Mouse (Mus musculus): ENCODE measurements at regions not wholly inside any gene's neighbourhood (a gene's known extent, or its start where the extent isn't known, plus 50 kb on each side); places are given as distances from the start of the nearest gene placed in this dataset.

DNA sequence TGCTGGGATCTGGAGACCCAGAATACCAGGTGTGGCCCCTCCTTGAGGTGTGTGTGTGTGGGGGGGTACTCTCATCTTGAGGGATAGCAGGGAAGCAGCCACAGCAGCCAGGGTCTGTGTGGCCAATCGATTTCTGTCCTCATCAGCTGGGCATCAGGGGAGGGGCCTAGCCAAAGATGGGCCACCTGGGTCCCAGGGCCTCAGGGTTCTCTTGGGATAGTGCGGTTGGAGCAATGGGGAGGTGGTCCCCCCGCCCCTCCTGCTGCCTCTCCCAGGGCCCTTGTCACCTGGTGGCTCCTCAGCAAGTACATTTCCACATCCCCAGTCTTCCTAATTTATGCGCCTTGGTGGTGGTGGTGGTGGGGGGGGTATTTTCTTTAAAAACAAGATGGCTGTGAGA lies 55.4 kb downstream of the Uncx start:
- peak; percentile 43 for DNase-seq (ENCODE audit: extremely low spot score)

DNA sequence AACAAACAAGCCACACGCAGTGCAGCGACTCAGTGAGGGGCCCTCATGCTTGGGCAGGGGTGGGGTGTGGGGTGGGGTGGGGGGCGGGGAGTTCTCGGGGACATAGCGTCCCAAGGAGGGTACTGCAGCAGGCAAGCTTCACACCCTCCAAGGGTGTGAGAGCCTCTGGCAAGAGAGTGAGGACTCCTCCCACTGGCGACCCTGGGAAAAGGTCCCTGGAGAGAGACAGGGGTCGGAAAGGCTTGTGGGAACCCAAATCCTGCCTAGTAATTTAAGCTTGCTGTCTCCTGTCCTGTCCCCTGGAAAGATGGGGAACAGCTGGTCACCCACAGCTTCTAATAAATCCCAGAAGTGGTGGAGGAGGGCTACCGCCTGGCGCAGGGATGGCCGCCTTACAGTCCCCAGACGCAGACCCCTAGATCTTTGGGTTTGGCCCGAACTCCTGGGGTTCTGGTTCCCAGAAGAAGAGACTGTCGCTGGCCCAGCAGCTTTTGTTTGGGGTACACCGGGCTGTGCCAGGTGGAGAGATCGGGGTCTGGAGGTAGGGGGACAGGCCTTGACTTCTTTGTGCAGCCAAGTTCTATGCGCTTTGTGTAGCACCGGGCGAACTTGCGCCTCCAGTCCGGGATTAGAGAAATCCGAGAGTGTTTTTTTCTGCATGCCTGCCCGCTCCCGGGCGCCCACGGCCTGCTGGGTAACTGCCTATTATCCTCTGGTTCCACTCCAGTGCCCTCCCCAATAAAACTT lies 56.1 kb downstream of the Uncx start:
- peak; percentile 73 for DNase-seq (ENCODE audit: extremely low spot score)

- DNase-seq (ENCODE audit: extremely low spot score) = no peak
Measured at GRCm38 (mm10) chr5:139600213-139600612, 56.9 kb downstream of the Uncx start.

DNA sequence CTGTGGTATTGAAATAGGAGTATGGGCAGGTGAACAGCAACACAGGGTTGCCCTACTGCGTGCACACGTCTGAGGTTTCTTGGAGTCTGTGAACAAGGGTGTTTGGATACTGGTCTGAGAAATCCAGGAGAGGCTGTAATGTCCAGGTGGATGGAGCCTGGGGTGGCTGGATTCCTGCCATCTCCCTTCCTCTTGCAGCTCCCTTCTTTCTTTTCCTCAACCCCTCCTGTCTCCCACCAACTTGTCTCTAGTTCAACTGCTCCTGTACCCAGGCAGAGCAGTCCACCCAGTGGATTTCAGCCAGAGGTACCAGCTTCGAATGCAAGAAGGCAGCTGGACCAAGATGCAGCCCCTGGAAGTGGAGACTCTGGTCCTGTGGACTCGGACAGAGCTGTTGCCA lies 59.6 kb downstream of the Uncx start:
- DNase-seq (ENCODE audit: extremely low spot score) = no peak

- DNase-seq (ENCODE audit: extremely low spot score) = peak; percentile 58
Measured at GRCm38 (mm10) chr5:139603535-139603934, 60.2 kb downstream of the Uncx start.

GRCm38 (mm10) chr5:139604327-139604726 lies 61.0 kb downstream of the Uncx start:
- no peak for DNase-seq (ENCODE audit: extremely low spot score)

DNA sequence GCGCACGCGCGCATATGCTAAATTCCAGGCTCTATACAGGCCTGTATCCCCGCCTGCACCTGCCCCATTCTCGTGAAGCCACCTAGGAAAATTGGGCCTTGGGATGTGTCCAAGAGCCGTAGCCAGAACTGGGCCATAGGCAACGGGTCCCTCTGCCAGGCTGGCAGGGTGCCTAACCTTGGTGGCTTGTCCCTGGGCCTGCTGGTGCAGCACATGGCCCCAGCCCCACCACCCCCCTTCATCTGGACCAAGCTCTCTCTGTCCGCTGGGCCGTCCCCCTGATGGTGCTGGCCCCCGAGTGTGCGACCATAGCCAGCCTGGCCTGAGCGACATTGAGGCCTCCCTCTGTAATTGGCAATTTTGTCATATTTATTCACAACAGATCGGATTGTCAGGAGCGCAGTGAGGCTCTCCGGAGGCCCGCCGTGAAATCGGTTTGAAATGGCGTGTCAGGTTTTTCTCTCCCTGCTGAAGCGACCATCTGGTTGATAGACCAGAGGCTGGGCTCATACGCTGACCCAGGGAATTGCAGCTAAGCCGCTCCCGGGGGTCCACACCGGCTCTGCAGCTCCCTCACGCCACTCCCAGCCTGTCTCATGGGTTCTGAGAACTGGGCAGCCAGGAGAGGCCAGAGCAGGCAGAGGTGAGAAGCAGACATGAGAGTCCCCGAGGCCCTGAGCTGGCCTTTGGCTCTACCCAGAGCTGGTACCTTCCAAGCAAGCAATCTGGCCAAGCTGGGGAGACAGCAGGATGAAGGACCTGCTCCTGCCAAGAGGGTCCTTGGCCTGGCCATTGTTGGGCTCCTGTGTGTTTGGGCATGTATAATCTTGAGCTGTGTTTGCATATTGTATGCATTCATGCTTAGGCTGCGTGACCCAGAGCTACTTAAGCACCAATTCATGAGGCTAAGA lies 67.6 kb downstream of the Uncx start:
- DNase-seq (ENCODE audit: extremely low spot score) = no peak

DNA sequence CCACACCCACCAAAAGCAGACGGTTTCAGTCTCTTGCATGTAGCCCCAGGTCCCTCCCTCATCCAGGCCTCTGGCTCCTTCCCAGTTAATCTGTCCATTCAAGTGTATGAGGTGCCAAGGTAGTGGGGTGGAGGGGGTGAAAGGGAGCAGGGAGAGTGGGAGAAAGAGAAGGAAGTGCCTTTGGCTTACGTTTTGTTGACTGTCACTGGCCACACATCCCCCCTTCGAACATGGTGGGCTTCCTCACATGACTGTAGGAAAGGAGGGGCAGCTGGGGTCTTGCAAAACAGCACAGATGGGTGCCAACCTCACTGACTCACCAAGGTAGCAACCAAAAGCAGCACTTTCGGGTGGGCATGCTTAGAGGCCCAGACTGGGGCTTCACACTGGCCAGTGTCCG lies 68.9 kb downstream of the Uncx start:
- no peak for DNase-seq (ENCODE audit: extremely low spot score)

DNA sequence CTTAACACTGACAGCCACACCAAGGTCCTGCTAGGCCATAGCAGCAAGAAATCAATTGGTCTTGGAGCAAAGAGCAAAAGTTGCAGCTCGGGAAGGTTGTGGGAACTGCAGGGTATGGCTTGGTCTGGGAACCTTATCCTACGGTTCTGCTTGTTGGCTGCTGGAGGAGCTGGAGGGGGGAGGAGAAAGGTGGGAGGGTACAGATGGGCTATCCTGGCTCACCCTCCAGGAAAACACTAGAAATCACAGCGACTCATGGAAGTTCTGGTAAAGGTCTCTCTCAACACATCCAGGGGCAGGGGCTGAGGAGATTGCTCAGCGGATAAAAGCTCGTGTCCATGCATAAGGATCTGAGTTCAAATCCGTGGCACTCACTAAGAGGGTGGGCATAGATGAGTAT lies 69.4 kb downstream of the Uncx start:
- no peak for DNase-seq (ENCODE audit: extremely low spot score)

GRCm38 (mm10) chr5:139613601-139614000 lies 70.3 kb downstream of the Uncx start:
- DNase-seq (ENCODE audit: extremely low spot score) = no peak

GRCm38 (mm10) chr5:139619301-139620161 lies 76.2 kb downstream of the Uncx start:
- DNase-seq (ENCODE audit: extremely low spot score) = peak; percentile 51

DNA sequence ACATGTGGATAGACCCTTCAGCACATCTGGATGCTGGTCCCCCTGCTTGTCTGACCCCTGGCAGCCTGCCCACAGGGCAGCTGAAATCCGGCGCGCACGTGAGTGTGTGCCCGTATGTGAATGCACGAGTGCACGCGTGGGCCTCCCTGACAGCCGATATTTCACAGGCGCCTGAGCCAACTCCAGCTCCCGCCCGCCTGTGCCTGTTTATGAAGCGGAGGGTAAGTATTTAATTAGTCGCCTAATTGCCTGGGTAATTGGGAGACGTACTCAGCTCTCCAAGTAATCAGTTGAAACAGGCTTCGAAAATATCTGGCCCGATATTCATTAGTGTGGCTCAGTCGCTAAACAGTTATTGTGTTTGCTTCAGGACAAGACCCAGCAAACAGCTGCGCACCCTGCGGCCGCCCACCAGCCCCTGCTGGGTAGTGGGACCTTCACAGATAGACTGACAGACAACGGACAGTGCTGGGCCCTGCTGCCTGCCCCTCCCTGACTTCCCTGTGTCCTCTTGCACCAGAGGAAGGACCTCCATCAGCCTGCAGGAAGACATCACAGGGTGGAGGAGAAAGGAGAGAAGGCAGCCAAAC lies 82.7 kb downstream of the Uncx start:
- DNase-seq (ENCODE audit: extremely low spot score) = no peak

DNA sequence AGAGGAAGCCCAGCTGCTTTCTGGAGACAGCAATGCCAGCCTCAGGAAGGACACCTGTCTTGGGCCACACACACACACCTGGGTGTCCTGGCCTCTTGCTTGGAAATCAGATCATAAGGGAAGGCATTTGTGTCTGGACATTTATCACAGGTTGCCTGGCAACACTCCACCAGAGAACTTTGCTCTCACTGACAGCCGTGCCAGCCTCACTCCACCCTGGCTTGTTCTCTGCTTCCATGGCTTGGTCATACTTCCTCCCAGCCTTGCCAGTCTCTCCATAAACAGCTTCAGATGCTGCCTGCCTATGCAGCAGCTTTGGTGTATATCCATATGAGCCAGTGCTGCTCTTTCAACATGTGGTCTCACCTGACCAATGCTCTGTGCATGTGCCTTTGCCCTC lies 84.3 kb downstream of the Uncx start:
- no peak for DNase-seq (ENCODE audit: extremely low spot score)

- DNase-seq (ENCODE audit: extremely low spot score) = no peak
Measured at GRCm38 (mm10) chr5:139637028-139637427, 93.7 kb downstream of the Uncx start.

GRCm38 (mm10) chr5:139640652-139641612 lies 95.2 kb downstream of the Micall2 start:
- DNase-seq (ENCODE audit: extremely low spot score) = no peak

DNA sequence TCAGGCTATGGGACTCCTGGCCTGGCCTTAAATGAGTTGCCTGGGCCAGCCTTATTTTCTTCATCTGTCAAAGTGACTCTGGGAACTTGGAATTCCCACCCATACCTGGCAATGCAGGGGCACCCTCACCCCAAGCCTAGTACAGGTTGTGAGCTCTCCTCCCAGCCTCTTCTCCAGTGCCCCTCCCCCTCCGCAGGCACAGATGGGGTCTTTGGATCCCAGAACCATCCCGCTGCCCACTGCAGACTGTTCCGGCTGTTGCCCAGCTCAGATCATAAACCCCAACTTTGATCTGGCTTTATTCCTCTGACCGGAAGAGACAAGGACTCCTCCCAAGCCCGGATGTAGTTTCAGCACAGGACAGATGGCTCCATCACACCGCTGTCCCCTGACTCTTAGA lies 91.3 kb downstream of the Micall2 start:
- DNase-seq (ENCODE audit: extremely low spot score) = no peak

DNA sequence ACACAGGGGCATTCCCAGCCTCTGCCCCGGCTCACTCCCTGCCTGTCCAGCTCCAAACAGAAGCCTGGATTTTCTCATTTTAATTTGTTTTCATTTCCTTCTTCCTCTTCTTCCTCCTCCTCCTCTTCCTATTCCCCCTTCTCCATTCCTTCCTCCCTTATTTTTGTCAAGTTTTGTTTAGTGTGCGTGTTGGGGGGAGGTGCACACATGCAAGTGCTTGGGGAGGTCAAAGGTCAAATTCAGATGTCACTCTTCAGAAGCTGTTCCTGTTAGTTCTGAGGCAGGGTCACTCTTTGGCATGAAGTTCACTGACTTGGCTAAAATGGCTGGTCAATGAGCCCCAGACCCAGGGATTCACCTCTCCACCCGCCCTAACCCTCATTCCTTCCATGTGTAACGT lies 85.1 kb downstream of the Micall2 start:
- DNase-seq (ENCODE audit: extremely low spot score) = peak; percentile 63

Measured in embryo, embryonic 9.5 days (tissue).